Mouse (Mus musculus) monocyte, adult 5-6 weeks (primary cell): ENCODE data around the gene Specc1. TPM values are rescaled to one million over a fixed set of nuclear protein-coding genes. Genes with fewer than 3 reads are reported as not detected.
A peak's percentile ranks its signal among the peaks of the same experiment; 100 is the strongest.

Experiments used
- ATAC-seq: fragments of 153-309, 156-312 bp; replicated peaks from 2 replicates; pipeline ENCODE4 v1.8.0; 2017; ENCODE audit warnings: mild to moderate bottlenecking; ENCODE audit not compliant: low TSS enrichment, insufficient number of reproducible peaks, severe bottlenecking, poor library complexity, low FRiP score
- total RNA-seq: library from RNA; stranded (forward); fragments of 200-1000, 200-491, 200-594 nt; gene quantifications from 3 replicates; pipeline ENCODE4 v1.2.3, GENCODE M21; 2017

Gene Specc1
- total RNA-seq, 1 experiment from 2014 or later = 41.1 TPM

- ATAC-seq = no peak
Measured at GRCm38 (mm10) chr11:62075071-62075470, 118.5 kb downstream of the Specc1 start.

DNA sequence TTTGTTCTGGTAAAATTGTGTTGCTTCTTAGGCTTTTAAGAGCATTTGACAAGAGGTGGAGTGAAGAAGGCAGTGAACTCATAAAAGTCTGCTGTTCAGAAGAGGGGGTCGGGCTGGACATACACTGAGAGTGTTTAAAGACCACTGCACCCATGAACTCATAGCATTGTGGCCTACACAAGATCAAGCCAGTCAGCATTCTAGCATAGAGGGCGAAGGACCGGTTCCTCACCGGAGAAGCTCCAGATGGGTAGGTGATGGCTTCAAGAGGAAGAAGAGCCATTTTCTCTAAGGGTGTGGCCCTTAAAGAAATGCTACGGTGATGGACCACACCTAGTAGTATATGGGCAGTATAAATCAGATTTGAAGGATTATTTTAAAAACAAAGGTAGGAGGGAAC, 119.0 kb downstream of the Specc1 start:
- ATAC-seq = no peak

- peak; percentile 73; the same call in 1 of the 2 replicates for ATAC-seq
Measured at GRCm38 (mm10) chr11:62076345-62077156, 120.0 kb downstream of the Specc1 start.

DNA sequence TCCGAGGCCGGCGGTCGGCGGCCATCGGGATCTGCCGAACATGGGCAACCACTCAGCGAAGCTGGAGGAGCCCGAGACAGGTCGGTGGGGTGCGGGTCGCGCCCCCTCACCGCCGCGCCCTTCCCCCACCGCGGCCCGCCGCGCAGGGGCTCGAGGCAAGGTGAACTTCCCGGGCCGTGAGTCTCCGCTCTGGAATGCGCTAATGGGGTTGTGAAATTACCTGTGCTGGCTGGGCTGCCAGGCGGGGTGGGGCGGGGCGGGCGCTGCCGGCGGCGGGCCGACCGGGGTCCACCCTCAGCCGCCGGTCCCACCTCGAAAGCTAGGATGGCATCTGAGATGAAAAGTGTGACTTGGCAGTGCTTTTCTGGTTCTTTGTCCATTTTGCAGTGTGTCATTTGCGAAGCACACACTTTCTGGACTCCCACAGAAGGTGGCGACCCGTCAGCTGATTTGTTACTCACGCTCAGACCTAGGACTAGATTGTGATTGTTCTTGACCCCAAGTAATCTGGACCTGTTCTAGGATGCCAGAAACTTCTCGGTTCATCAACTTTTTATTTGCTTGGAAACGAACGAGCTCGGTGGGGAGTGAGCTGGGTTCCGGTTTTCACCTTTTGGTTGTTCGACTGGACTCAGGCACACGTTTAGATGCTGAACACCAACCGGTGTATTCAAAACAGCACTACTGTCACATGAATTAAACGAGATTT, 120.7 kb downstream of the Specc1 start:
- ATAC-seq = no peak

GRCm38 (mm10) chr11:62078371-62078770, 121.8 kb downstream of the Specc1 start:
- no peak for ATAC-seq

GRCm38 (mm10) chr11:62079100-62079857, 122.7 kb downstream of the Specc1 start:
- peak; percentile 70 for ATAC-seq

DNA sequence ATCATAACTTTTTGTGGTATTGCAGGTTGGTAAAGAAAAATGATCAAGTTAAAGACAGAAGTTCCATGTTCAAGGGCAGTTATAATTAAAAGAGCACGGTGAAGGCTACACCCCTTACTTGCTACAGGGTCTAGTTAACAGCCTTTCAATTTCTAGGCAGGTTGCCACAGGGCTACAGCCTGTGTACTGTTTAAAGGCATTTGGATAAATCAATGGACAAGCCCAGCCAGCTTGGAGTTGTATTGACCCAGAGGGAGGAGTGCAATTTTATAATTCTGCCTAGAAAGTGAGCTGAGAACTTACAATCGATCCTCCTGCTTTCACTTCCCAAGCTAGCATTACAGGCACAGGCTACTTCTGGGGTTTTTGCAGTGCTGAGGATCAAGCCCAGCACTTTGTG, 123.9 kb downstream of the Specc1 start:
- ATAC-seq = no peak

DNA sequence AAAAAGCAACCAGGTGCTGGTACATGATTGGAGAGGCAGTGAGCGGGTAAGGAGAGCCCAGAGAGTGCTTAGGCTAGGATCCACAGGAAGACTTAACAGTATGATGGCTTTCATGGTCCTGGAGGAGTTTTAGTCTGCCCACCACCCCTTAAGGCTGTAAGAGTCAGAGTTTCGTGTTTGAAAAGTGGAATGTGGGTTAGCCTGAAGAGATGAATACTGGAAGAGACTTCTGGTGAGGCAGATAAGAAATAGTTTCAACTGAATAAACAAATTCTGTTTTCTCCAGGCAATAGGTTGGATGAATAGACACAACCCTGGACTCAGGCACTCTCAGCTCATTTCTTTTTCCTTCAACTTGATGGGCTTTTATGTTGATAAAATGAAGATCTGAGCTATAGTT, 130.1 kb downstream of the Specc1 start:
- no peak for ATAC-seq

DNA sequence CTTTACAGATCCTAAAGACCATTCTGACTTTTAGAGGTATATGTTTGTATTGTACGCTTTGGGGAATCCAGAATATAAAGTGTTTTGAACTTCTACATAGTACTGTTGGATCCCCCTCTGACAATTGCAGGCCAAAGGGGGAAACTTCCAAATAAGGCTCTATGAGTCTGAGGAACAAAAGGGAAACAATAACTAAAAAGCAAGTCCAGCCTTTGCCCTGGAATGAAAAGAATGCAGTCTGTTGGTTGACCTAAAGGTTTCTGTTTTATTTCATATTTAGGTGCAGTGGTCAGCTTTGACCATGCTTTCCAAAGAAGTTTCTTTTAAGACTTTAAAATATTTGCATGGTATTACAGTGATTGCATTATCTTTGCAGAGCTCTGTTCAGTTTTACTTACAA, 130.5 kb downstream of the Specc1 start:
- no peak for ATAC-seq

GRCm38 (mm10) chr11:62088651-62089050, 132.1 kb downstream of the Specc1 start:
- ATAC-seq = no peak

DNA sequence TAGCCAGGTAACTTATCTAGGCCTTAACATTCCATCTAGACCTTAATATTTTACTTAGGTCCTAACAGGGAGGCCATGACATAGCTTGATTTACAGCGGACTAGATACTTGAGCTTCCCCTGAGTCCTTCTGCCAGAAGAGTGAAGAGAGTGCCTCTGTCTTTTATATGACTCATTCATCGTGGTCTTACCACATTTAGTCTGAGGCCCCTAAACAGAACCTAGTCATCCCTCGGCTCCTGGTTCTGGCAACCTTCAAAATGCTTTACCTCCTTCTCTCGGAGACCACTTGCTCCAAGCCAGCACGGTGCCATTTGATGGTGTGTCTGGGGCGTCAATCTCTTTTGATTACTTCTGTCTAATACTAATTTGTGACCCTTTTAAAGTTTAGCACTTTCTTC, 133.8 kb downstream of the Specc1 start:
- no peak for ATAC-seq

DNA sequence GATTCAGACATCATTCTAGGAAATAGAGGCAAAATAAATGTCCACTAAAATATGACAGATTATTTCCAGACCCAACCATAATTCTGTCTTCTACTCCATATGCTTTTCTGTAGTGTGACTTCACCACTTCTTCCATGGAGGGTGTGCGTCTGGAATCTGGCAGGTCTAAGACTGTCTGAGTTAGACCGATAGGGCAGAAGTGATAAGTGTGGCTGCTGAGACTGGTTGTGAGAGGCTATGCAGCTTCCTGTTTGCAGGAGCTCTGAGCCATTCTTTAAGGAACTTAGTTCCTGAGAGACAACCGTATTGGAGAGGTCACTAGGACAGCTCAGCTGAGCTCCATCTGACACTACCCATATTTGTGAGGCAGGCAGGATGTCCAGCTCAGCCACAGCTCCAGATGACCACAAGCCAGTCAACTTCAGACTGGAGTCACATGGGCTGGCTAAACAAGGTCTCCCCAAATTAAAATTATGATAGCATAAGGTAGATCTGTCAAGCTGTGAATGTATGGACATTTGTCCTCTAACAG, 146.9 kb downstream of the Specc1 start:
- no peak for ATAC-seq

DNA sequence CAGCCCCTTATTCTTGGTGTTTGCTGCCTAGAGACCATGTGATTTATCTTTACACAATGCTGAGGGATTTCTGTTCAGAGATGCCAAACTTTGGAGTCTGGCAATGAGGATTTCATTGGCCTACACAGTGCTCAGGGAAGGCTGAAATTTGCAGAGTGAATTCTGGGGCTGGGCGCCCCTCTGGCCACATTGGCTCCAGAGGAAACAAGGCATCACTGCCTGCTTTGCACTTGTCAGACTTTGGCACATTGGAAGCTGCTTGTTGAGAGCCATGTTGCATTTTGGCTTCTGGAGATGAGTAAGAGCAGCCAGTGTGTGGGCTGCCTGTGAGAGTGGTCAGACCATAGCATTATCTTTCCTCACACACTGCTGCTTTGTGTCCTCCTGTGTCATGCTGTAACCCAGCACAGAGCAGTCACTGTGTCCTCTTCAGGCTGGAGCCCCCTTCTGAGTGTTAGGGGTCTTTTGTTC, 149.9 kb downstream of the Specc1 start:
- no peak for ATAC-seq

GRCm38 (mm10) chr11:62107272-62107836, 150.8 kb downstream of the Specc1 start:
- ATAC-seq = no peak

GRCm38 (mm10) chr11:62118561-62118960, 162.0 kb downstream of the Specc1 start:
- ATAC-seq = no peak

- no peak for ATAC-seq
Measured at GRCm38 (mm10) chr11:62119871-62120270, 163.3 kb downstream of the Specc1 start.

- no peak for ATAC-seq
Measured at GRCm38 (mm10) chr11:62121365-62121764, 164.8 kb downstream of the Specc1 start.

GRCm38 (mm10) chr11:62127692-62128091, 171.1 kb downstream of the Specc1 start:
- ATAC-seq = peak; percentile 80

DNA sequence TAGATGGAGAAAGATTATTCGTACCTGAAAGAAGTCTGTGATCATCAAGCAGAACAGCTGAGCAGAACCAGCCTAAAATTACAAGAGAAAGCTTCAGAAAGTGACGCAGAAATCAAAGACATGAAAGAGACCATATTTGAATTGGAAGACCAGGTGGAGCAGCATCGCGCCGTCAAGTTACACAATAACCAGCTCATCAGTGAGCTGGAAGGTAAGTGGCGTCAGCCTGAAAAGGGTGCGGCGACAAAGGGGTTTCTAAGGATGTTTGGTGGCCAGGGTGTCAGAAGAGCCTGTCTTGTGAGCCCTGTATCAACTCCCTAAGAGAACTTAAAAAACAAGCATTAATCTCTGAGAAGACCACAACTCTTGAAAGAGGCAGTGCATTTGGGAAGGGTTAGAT, 171.6 kb downstream of the Specc1 start:
- ATAC-seq = no peak
